Mouse (Mus musculus): Measurements from ENCODE around the gene Dcaf17. TPM values are rescaled to one million over a fixed set of nuclear protein-coding genes. Genes with fewer than 3 reads are reported as not detected.

Gene Dcaf17
- polyA plus RNA-seq, 1 experiment from 2014 or later = 36.3 TPM

GRCm38 (mm10) chr2:71134041-71134505, 78.9 kb downstream of the Dcaf17 start:
- H3K4me1 ChIP-seq = no peaks in the 10 kb centered on the region
- H3K27me3 ChIP-seq (replicated peaks; ENCODE audit: low read depth, poor library complexity, severe bottlenecking) = no peaks in the 10 kb centered on the region
- no peak overlapping the region for H3K27ac ChIP-seq (replicated peaks)
- 91% methylated on average over 9 of the region's 9 CpGs for WGBS
- no peak for DNase-seq (ENCODE audit: low spot score)
- no peaks in the 10 kb centered on the region for H3K36me3 ChIP-seq (replicated peaks)
- H3K9me3 ChIP-seq = no peaks in the 10 kb centered on the region
- no peak overlapping the region for H3K4me3 ChIP-seq

DNA sequence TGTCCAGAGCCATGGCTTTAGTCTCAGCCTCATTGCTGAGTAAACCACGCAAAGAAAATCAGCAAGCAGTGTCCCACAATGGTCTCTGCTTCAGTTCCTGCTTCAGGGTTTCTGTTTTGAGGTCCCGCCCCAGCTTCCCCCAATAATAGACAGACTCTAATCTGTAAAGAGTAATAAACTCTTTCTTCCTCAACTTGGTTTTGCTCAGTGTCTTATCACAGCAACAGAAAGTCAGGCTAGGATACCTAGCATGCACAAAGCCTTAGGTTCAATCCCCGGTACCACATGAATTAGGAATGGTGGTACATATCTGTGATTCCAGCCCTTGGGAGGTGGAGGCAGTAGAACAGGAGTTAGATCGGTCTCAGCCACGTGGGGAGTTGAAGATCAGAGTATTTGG, 79.7 kb downstream of the Dcaf17 start:
- Histone ChIP-seq H3K36me3 (replicated peaks) (no peaks in the 10 kb centered on the region), H3K9me3 (no peaks in the 10 kb centered on the region), H3K27ac (replicated peaks) (no peak overlapping the region), H3K4me3 (no peak overlapping the region), H3K4me1 (no peaks in the 10 kb centered on the region), H3K27me3 (replicated peaks; ENCODE audit: low read depth, poor library complexity, severe bottlenecking) (no peaks in the 10 kb centered on the region)
- WGBS = 76% methylated on average over 5 of the region's 5 CpGs
- DNase-seq (ENCODE audit: low spot score) = no peak

DNA sequence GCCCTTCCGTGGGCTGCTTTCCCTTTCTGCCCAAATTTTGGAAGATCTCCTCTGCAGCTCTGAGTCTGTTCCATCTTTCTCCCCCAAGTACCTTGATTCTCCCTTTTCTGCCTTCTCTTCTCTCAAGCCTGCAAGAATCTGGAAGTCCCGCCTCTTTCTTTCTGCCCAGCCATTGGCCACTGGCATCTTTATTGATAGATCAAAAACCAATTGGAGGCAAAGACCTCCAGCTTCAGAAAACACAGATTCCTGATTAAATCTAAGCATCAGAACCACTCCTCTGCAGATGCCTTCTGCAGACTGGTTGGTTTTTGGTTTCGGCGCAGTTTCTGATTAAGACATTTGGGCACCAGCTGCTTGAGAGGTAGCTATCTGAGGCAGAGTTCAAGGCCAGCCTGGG, 85.5 kb downstream of the Dcaf17 start:
- H3K4me3 ChIP-seq = no peak overlapping the region
- H3K27ac ChIP-seq (replicated peaks) = no peak overlapping the region
- 66% methylated on average over 4 of the region's 4 CpGs for WGBS
- no peaks in the 10 kb centered on the region for H3K4me1 ChIP-seq
- DNase-seq (ENCODE audit: low spot score) = no peak
- no peaks in the 10 kb centered on the region for H3K9me3 ChIP-seq
- H3K36me3 ChIP-seq (replicated peaks) = no peaks in the 10 kb centered on the region
- H3K27me3 ChIP-seq (replicated peaks; ENCODE audit: low read depth, poor library complexity, severe bottlenecking) = no peaks in the 10 kb centered on the region

DNA sequence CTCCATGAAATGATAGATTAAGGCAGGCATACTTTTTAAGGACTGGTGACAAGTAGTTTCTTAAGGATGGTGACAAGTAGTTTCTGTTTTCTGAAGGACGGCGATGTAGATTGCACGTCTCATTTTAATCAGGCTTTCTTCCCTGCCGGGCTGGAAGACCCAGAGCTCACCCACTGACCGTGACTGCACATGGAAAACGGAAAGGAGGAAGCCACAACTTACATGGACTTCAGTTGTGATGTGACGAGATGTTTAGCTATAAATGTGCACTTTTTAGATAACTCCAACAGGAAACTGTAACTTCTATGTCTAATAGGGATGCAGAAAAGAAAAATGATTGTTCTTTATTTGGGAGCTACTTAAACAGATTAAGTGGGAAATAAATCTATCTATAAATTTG, 87.3 kb downstream of the Dcaf17 start:
- WGBS = 79% methylated on average over 7 of the region's 7 CpGs
- Histone ChIP-seq H3K36me3 (replicated peaks) (no peaks in the 10 kb centered on the region), H3K27ac (replicated peaks) (no peak overlapping the region), H3K27me3 (replicated peaks; ENCODE audit: low read depth, poor library complexity, severe bottlenecking) (no peaks in the 10 kb centered on the region), H3K9me3 (no peaks in the 10 kb centered on the region), H3K4me3 (no peak overlapping the region), H3K4me1 (0 out of 2 replicates have a peak, but pooled peaks cover under 1% of the 10 kb centered on the region)
- no peak for DNase-seq (ENCODE audit: low spot score)

DNA sequence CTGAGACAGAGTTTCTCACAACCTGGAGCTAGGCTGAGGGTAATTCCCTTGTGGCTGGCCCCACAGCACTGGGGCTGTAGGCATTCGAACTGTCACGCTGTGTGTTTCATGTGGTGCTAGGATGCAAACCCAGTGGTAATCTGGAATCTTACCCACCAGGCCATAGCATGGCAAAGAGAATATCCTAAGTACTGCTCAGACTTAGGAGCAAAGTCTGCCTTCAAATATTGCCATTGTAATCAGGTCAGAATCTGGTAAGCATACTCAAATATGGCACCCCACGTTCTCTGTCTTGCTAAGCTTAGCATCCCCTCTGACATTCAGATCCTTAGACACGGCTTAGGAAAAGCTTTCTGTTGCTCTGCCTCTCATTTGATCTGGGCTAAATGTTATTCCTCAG, 90.7 kb downstream of the Dcaf17 start:
- H3K4me1 ChIP-seq = 0 out of 2 replicates have a peak, but pooled peaks cover 3% of the 10 kb centered on the region
- WGBS = 87% methylated on average over 4 of the region's 4 CpGs
- H3K9me3 ChIP-seq = no peaks in the 10 kb centered on the region

DNA sequence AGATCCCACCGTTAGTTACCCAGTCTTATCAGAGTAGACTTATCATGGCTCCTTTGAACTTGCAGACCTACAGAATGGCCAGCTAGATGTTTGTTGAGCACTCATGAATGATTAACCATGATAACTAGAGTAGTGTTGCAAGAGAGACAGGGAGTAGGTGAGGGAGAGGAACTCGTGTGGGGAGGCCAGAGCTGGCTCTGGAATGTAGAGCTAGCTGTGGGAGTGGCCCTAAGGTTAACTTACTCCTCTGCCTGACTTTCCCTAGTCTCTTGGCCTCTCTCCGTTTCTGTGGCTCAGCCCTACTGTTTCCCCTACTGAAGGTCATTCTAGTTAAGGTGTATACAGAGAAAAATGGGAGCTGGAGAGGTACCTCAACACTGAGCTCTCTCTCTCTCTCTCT, 91.1 kb downstream of the Dcaf17 start:
- no peaks in the 10 kb centered on the region for H3K27me3 ChIP-seq (replicated peaks; ENCODE audit: low read depth, poor library complexity, severe bottlenecking)
- DNase-seq (ENCODE audit: low spot score) = no peak
- no peak overlapping the region for H3K4me3 ChIP-seq
- no peaks in the 10 kb centered on the region for H3K9me3 ChIP-seq
- H3K36me3 ChIP-seq (replicated peaks) = no peaks in the 10 kb centered on the region
- WGBS = 57% methylated on average over 3 of the region's 3 CpGs
- 0 out of 2 replicates have a peak, but pooled peaks cover 3% of the 10 kb centered on the region for H3K4me1 ChIP-seq
- no peak overlapping the region for H3K27ac ChIP-seq (replicated peaks)

More for the DNA sequence above, 90.7 kb downstream of the Dcaf17 start:
- no peaks in the 10 kb centered on the region for H3K36me3 ChIP-seq (replicated peaks)
- H3K27me3 ChIP-seq (replicated peaks; ENCODE audit: low read depth, poor library complexity, severe bottlenecking) = no peaks in the 10 kb centered on the region
- no peak overlapping the region for H3K4me3 ChIP-seq
- no peak overlapping the region for H3K27ac ChIP-seq (replicated peaks)
- DNase-seq (ENCODE audit: low spot score) = no peak

DNA sequence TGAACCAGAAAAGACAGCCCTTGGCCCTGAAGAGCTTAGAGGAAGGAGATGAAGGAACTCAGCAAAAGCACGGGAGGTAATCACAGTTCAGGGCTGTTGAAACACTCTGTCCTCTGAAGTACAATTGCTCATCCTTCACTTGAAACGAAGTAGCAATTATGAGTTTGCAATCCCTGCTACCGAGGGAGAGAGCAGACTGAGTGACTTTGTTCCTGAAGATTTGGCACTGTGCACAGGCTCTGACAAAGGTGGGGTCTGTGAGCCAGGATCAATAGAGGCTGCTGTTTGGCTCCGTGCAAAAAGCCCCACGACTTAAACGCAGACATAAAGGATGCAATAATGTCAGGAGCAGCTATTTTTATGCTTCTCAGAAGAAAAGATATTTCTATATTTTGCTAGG, 92.7 kb downstream of the Dcaf17 start:
- Histone ChIP-seq H3K4me1 (0 out of 2 replicates have a peak, but pooled peaks cover 3% of the 10 kb centered on the region), H3K27me3 (replicated peaks; ENCODE audit: low read depth, poor library complexity, severe bottlenecking) (no peaks in the 10 kb centered on the region), H3K4me3 (no peak overlapping the region), H3K9me3 (no peaks in the 10 kb centered on the region), H3K27ac (replicated peaks) (no peak overlapping the region), H3K36me3 (replicated peaks) (no peaks in the 10 kb centered on the region)
- 55% methylated on average over 6 of the region's 6 CpGs for WGBS
- no peak for DNase-seq (ENCODE audit: low spot score)

Other genes with a start within 250 kb of the Dcaf17 start
- 29.2 TPM in 2 replicates for gene Tlk1, start 229.6 kb upstream of the Dcaf17 start, polyA plus RNA-seq (2016; fragmentation: Nextera tagmentation; extraction: Ambion mirVana)
- gene Mettl8, start 255 bp downstream of the Dcaf17 start, polyA plus RNA-seq (2016; fragmentation: Nextera tagmentation; extraction: Ambion mirVana) = 20.4 and 24.9 TPM in 2 replicates
- gene Cybrd1, start 62.6 kb downstream of the Dcaf17 start, polyA plus RNA-seq (2016; fragmentation: Nextera tagmentation; extraction: Ambion mirVana) = 0.52 and 0.83 TPM in 2 replicates
- gene Dync1i2, start 156.4 kb downstream of the Dcaf17 start, polyA plus RNA-seq (2016; fragmentation: Nextera tagmentation; extraction: Ambion mirVana) = 119 and 122 TPM in 2 replicates